Mouse (Mus musculus) adrenal gland (tissue): ENCODE data around the gene Tcf12.

Experiments used
- intact Hi-C: fragments of 180-260 bp; cut with DNase I; formaldehyde crosslinking; loops from one replicate; pipeline ENCODE4 v1.15.1; 2025

The Tcf12 gene

GRCm38 (mm10) chr9:71982826-71983225 is 128.8 kb downstream of the Tcf12 start:
- intact Hi-C loops = no loop called here

GRCm38 (mm10) chr9:71981071-71981470 is 130.6 kb downstream of the Tcf12 start:
- intact Hi-C loops = no loop called here

- intact Hi-C loops = no loop called here
Observed at GRCm38 (mm10) chr9:71980579-71980978, 131.1 kb downstream of the Tcf12 start.

- intact Hi-C loops = no loop called here
Observed at GRCm38 (mm10) chr9:71978886-71979285, 132.8 kb downstream of the Tcf12 start.

- intact Hi-C loops = no loop called here
Observed at GRCm38 (mm10) chr9:71976034-71976433, 135.6 kb downstream of the Tcf12 start.

- intact Hi-C loops = no loop called here
Observed at GRCm38 (mm10) chr9:71975141-71975540, 136.5 kb downstream of the Tcf12 start.

GRCm38 (mm10) chr9:71974541-71974959 is 137.1 kb downstream of the Tcf12 start:
- intact Hi-C loops = no loop called here

- intact Hi-C loops = no loop called here
Observed at GRCm38 (mm10) chr9:71964039-71964438, 147.6 kb downstream of the Tcf12 start.

- intact Hi-C loops = no loop called here
Observed at GRCm38 (mm10) chr9:71960026-71960396, 151.7 kb downstream of the Tcf12 start.

GRCm38 (mm10) chr9:71959259-71960025 is 152.2 kb downstream of the Tcf12 start:
- intact Hi-C loops = no loop called here

GRCm38 (mm10) chr9:71953217-71953616 is 158.5 kb downstream of the Tcf12 start:
- intact Hi-C loops = no loop called here

GRCm38 (mm10) chr9:71952621-71953076 is 159.0 kb downstream of the Tcf12 start:
- intact Hi-C loops = no loop called here

- intact Hi-C loops = no loop called here
Observed at GRCm38 (mm10) chr9:71951926-71952325, 159.7 kb downstream of the Tcf12 start.

- intact Hi-C loops = no loop called here
Observed at GRCm38 (mm10) chr9:71951341-71951740, 160.3 kb downstream of the Tcf12 start.

GRCm38 (mm10) chr9:71944801-71945200 is 166.9 kb downstream of the Tcf12 start:
- intact Hi-C loops = no loop called here

GRCm38 (mm10) chr9:71942424-71942823 is 169.2 kb downstream of the Tcf12 start:
- intact Hi-C loops = no loop called here

- intact Hi-C loops = no loop called here
Observed at GRCm38 (mm10) chr9:71940016-71940415, 171.7 kb downstream of the Tcf12 start.

- intact Hi-C loops = no loop called here
Observed at GRCm38 (mm10) chr9:71936199-71936598, 175.5 kb downstream of the Tcf12 start.

- intact Hi-C loops = no loop called here
Observed at GRCm38 (mm10) chr9:71934833-71935232, 176.8 kb downstream of the Tcf12 start.

GRCm38 (mm10) chr9:71931965-71932364 is 179.7 kb downstream of the Tcf12 start:
- intact Hi-C loops = no loop called here

GRCm38 (mm10) chr9:71931358-71931715 is 180.3 kb downstream of the Tcf12 start:
- intact Hi-C loops = no loop called here

- intact Hi-C loops = no loop called here
Observed at GRCm38 (mm10) chr9:71930431-71931357, 181.0 kb downstream of the Tcf12 start.

GRCm38 (mm10) chr9:71916662-71916953 is 195.1 kb downstream of the Tcf12 start:
- intact Hi-C loops = no loop called here
